Mouse (Mus musculus) neural tube, embryonic 15.5 days (tissue): ENCODE data around the gene Cd160. TPM values are rescaled to one million over a fixed set of nuclear protein-coding genes. Genes with fewer than 3 reads are reported as not detected.

ENCODE experiments used
- ATAC-seq: fragments of 200-750 bp; cut with Nextera tagmentation; 2 replicates; pipeline ENCODE4 v1.8.0; 2017; ENCODE audit warnings: mild to moderate bottlenecking, moderate TSS enrichment, moderate library complexity; ENCODE audit not compliant: low FRiP score
- H3K27ac ChIP-seq: fragments of 300-500 bp; sonication (generic); replicated peaks from 2 replicates; pipeline ENCODE4 v1.5.1; 2015; ENCODE audit warnings: mild to moderate bottlenecking, inconsistent platforms
- H3K27me3 ChIP-seq: fragments of 300-500 bp; sonication (generic); replicated peaks from 2 replicates; pipeline ENCODE4 v1.6.1; 2015; ENCODE audit warnings: inconsistent platforms
- H3K36me3 ChIP-seq: fragments of 300-500 bp; sonication (generic); 2 replicates; pipeline ENCODE4 v1.6.1; 2015; ENCODE audit warnings: inconsistent platforms
- H3K4me1 ChIP-seq: fragments of 300-500 bp; sonication (generic); 2 replicates; pipeline ENCODE4 v1.6.1; 2015; ENCODE audit warnings: inconsistent platforms
- H3K4me2 ChIP-seq: fragments of 300-500 bp; sonication (generic); 2 replicates; pipeline ENCODE4 v1.6.1; 2015; ENCODE audit warnings: inconsistent platforms, mild to moderate bottlenecking, moderate library complexity
- H3K4me3 ChIP-seq: fragments of 300-500 bp; sonication (generic); replicated peaks from 2 replicates; pipeline ENCODE4 v1.5.1; 2015; ENCODE audit warnings: mild to moderate bottlenecking, inconsistent platforms
- H3K9ac ChIP-seq: fragments of 300-500 bp; sonication (generic); replicated peaks from 2 replicates; pipeline ENCODE4 v1.6.1; 2015; ENCODE audit warnings: mild to moderate bottlenecking, inconsistent platforms
- H3K9me3 ChIP-seq: fragments of 300-500 bp; sonication (generic); replicated peaks from 2 replicates; pipeline ENCODE4 v1.6.1; 2016; ENCODE audit warnings: inconsistent platforms
- WGBS: fragments of 180-500 bp; shearing (Covaris S2); methylation state at CpG from one replicate; pipeline ENCODE4 v1.1.7; 2015; ENCODE audit warnings: mixed read lengths; 5-methylcytosine and 5-hydroxymethylcytosine counted together
- polyA plus RNA-seq: library from polyadenylated mRNA; unstranded; fragments of >200 nt; fragmentation: Nextera tagmentation; extraction: Ambion mirVana; gene quantifications from 2 replicates; pipeline ENCODE4 v1.2.1, GENCODE M21; 2015

Gene Cd160
- polyA plus RNA-seq, 1 experiment from 2014 or later: 0.19 TPM

DNA sequence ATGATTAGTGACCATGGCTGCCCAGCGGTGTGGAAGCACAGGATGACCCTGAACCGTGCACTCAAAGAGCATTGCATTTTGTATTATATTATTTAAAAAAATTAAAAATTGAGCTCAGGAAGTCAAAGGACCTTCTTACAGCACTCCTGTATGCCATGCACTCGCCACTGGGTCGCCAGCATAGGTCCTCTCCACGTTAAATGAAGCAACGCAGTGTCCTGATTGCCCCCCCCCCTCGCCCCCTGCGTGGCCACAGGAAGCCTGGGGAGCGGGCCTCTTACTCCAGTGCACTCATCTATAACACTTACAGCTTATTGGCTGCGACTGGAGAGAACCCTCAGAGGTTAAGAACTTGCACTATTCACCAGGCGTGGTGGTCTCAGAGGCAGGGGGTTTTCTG is 3.9 kb downstream of the Cd160 start:
- Histone ChIP-seq H3K9ac (no peak overlapping the region), H3K4me2 (no peak overlapping the region), H3K9me3 (no peaks in the 10 kb centered on the region), H3K4me3 (no peak overlapping the region), H3K4me1 (peaks cover 7% of the 10 kb centered on the region), H3K27me3 (no peaks in the 10 kb centered on the region), H3K36me3 (no peaks in the 10 kb centered on the region), H3K27ac (no peak overlapping the region)
- 34% methylated on average over 11 of the region's 11 CpGs for WGBS
- ATAC-seq: no peak

GRCm38 (mm10) chr3:96824614-96825013 is 4.5 kb downstream of the Cd160 start:
- H3K4me2 ChIP-seq: no peak overlapping the region
- no peak overlapping the region for H3K9ac ChIP-seq
- no peak overlapping the region for H3K27ac ChIP-seq
- 84% methylated on average over 12 of the region's 12 CpGs for WGBS
- no peaks in the 10 kb centered on the region for H3K27me3 ChIP-seq
- no peaks in the 10 kb centered on the region for H3K9me3 ChIP-seq
- no peak overlapping the region for H3K4me3 ChIP-seq
- no peaks in the 10 kb centered on the region for H3K36me3 ChIP-seq
- ATAC-seq: no peak
- peaks cover 7% of the 10 kb centered on the region for H3K4me1 ChIP-seq

GRCm38 (mm10) chr3:96823701-96824100 is 5.5 kb downstream of the Cd160 start:
- Histone ChIP-seq H3K27ac (no peak overlapping the region), H3K9me3 (no peaks in the 10 kb centered on the region), H3K4me2 (no peak overlapping the region), H3K9ac (no peak overlapping the region), H3K27me3 (no peaks in the 10 kb centered on the region), H3K4me3 (no peak overlapping the region), H3K4me1 (peaks cover 7% of the 10 kb centered on the region), H3K36me3 (no peaks in the 10 kb centered on the region)
- ATAC-seq: no peak
- 19% methylated on average over 3 of the region's 3 CpGs for WGBS

DNA sequence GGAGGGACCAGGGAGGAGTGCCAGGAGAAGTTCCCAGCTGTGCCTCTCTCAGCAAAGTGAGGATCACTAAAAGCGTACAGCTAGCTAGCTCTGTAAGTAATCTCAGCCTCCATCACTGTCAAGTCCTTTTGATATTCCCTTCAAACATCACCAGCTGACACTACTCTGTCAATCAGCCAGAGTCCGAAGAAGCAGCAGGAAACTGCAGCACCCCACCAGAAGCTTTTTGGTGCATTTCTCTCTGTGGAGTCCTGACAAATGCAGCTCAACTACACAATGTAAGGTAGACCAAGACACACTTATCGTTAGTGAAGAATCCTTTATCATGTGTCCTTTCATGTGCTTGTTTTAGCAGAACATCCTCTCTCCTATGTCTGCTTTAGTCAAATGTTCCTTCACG is 7.6 kb downstream of the Cd160 start:
- Histone ChIP-seq H3K9ac (no peak overlapping the region), H3K27ac (no peak overlapping the region), H3K9me3 (no peaks in the 10 kb centered on the region), H3K4me1 (0 out of 2 replicates have a peak, but pooled peaks cover 2% of the 10 kb centered on the region), H3K36me3 (no peaks in the 10 kb centered on the region), H3K4me3 (no peak overlapping the region), H3K4me2 (no peak overlapping the region), H3K27me3 (no peaks in the 10 kb centered on the region)
- ATAC-seq: no peak
- 92% methylated on average over 4 of the region's 4 CpGs for WGBS

- 0 out of 2 replicates have a peak, but pooled peaks cover 2% of the 10 kb centered on the region for H3K4me1 ChIP-seq
- H3K9me3 ChIP-seq: no peaks in the 10 kb centered on the region
- no peak for ATAC-seq
- no peaks in the 10 kb centered on the region for H3K36me3 ChIP-seq
- no peak overlapping the region for H3K9ac ChIP-seq
- no peak overlapping the region for H3K27ac ChIP-seq
- WGBS: 83% methylated on average over 6 of the region's 6 CpGs
- H3K27me3 ChIP-seq: no peaks in the 10 kb centered on the region
- H3K4me2 ChIP-seq: no peak overlapping the region
- H3K4me3 ChIP-seq: no peak overlapping the region
Observed at GRCm38 (mm10) chr3:96820116-96820915, 8.8 kb downstream of the Cd160 start.

DNA sequence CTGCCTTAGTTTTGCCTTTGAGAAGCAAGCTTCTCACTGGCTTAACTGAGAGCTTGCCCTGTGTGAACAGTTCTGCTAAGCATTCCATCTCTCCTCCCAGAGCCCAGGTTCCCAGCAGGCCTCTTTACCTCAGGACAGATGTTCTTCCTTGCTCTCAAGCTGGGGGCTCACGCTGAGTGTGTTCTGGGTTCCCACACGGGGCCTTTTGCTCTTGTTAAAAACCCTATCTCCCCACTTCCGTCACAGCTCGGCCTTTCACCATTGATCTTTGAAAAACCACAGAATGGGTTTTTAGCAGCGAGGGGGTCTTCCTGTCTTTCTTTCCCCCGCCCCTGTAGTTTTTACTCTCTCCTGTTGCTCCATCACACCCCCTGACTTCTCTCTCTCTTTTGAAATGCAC is 14.8 kb downstream of the Cd160 start:
- H3K4me2 ChIP-seq: no peak overlapping the region
- no peaks in the 10 kb centered on the region for H3K27me3 ChIP-seq
- H3K9me3 ChIP-seq: no peaks in the 10 kb centered on the region
- 56% methylated on average over 6 of the region's 6 CpGs for WGBS
- H3K4me1 ChIP-seq: peaks cover 7% of the 10 kb centered on the region; the same call in 1 of the 2 replicates
- no peak for ATAC-seq
- no peaks in the 10 kb centered on the region for H3K36me3 ChIP-seq
- H3K9ac ChIP-seq: no peak overlapping the region
- H3K4me3 ChIP-seq: no peak overlapping the region
- H3K27ac ChIP-seq: no peak overlapping the region

GRCm38 (mm10) chr3:96813591-96814244 is 15.4 kb downstream of the Cd160 start:
- no peak; the same call in 1 of the 2 replicates for ATAC-seq

DNA sequence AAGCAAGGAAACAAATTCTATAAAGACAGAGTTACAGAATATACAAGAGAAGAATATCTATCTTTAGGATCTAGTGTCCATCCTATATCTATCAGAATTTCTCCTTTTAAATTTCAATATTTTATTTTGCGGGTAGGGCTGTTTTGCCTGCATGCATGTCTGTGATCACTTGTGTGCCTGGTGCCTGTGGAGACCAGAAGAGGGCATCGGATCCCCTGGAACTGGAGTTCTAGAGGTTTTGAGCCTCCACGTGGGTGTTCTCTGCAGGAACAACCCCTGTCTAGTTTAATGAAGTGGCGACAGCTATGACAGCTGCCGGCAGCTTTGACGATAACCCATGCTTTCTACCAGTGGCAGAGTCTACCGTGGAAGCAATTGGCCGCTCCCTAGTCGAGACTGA is 16.0 kb downstream of the Cd160 start:
- peaks cover 7% of the 10 kb centered on the region; the same call in 1 of the 2 replicates for H3K4me1 ChIP-seq
- no peak overlapping the region for H3K27ac ChIP-seq
- 36% methylated on average over 9 of the region's 9 CpGs for WGBS
- H3K9ac ChIP-seq: no peak overlapping the region
- H3K9me3 ChIP-seq: no peaks in the 10 kb centered on the region
- no peak overlapping the region for H3K4me3 ChIP-seq
- no peak for ATAC-seq
- no peaks in the 10 kb centered on the region for H3K36me3 ChIP-seq
- H3K4me2 ChIP-seq: 0 out of 2 replicates have a peak overlapping the region, but pooled peaks have one; percentile 30
- H3K27me3 ChIP-seq: no peaks in the 10 kb centered on the region

More at GRCm38 (mm10) chr3:96813591-96814244, 15.4 kb downstream of the Cd160 start:
- no peak overlapping the region for H3K4me2 ChIP-seq
- WGBS: 71% methylated on average over 7 of the region's 7 CpGs
- no peak overlapping the region for H3K4me3 ChIP-seq
- no peaks in the 10 kb centered on the region for H3K9me3 ChIP-seq
- H3K27me3 ChIP-seq: no peaks in the 10 kb centered on the region
- H3K4me1 ChIP-seq: peaks cover 7% of the 10 kb centered on the region; the same call in 1 of the 2 replicates
- no peak overlapping the region for H3K27ac ChIP-seq
- no peaks in the 10 kb centered on the region for H3K36me3 ChIP-seq
- H3K9ac ChIP-seq: no peak overlapping the region

GRCm38 (mm10) chr3:96812395-96813091 is 16.6 kb downstream of the Cd160 start:
- Histone ChIP-seq H3K9ac (no peak overlapping the region), H3K9me3 (no peaks in the 10 kb centered on the region), H3K4me3 (no peak overlapping the region), H3K27me3 (no peaks in the 10 kb centered on the region), H3K27ac (no peak overlapping the region), H3K4me2 (peak overlapping the region; percentile 30; the same call in 1 of the 2 replicates), H3K4me1 (peaks cover 7% of the 10 kb centered on the region; the same call in 1 of the 2 replicates), H3K36me3 (no peaks in the 10 kb centered on the region)
- ATAC-seq: no peak
- WGBS: 50% methylated on average over 20 of the region's 20 CpGs

- Histone ChIP-seq H3K27ac (no peak overlapping the region), H3K4me2 (no peak overlapping the region), H3K4me3 (no peak overlapping the region), H3K36me3 (no peaks in the 10 kb centered on the region), H3K27me3 (no peaks in the 10 kb centered on the region), H3K9me3 (no peaks in the 10 kb centered on the region), H3K4me1 (peaks cover 7% of the 10 kb centered on the region; the same call in 1 of the 2 replicates), H3K9ac (no peak overlapping the region)
- ATAC-seq: no peak
- WGBS: 90% methylated on average over 3 of the region's 3 CpGs
Observed at GRCm38 (mm10) chr3:96811232-96811631, 17.9 kb downstream of the Cd160 start.

DNA sequence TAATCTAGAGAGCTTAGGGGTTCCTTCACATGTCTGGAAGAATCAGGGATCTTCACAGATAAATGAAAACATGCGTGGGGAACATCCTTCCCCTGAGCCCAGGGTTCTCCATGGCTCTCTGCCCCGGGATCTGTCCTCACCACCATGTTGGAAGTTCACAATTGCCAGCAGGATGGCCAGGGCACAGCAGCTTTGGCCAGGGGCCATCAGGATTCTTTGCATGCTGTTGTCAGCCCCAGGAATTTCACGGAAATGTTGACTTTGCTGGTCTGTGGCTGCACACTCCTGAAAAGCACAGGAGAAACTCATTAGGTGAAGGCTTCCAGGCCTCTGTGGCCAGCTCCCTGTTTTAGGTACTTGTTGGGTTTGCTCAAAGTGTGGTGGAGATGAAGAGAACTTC is 20.5 kb downstream of the Cd160 start:
- H3K9ac ChIP-seq: no peak overlapping the region
- H3K9me3 ChIP-seq: no peaks in the 10 kb centered on the region
- H3K4me2 ChIP-seq: no peak overlapping the region
- no peak overlapping the region for H3K4me3 ChIP-seq
- H3K4me1 ChIP-seq: peaks cover 5% of the 10 kb centered on the region; the same call in 1 of the 2 replicates
- no peaks in the 10 kb centered on the region; the same call in 1 of the 2 replicates for H3K36me3 ChIP-seq
- ATAC-seq: no peak
- no peak overlapping the region for H3K27ac ChIP-seq
- no peaks in the 10 kb centered on the region for H3K27me3 ChIP-seq
- 82% methylated on average over 3 of the region's 3 CpGs for WGBS
